Mouse (Mus musculus): ENCODE data around the gene Prrx2.

GRCm38 (mm10) chr2:30914836-30915235 lies 80.1 kb downstream of the Prrx2 start:
- no peak for TF ChIP-seq GATA1 (IDR thresholded peaks at IDR 0.05; ENCODE audit: borderline replicate concordance, low read length)
- TF ChIP-seq FLI1 (IDR thresholded peaks at IDR 0.05; ENCODE audit: low read length), result no peak

Data from megakaryocyte, embryonic 14.5 days (primary cell).